Mouse (Mus musculus): ENCODE measurements at regions not wholly inside any gene's neighbourhood (a gene's known extent, or its start where the extent isn't known, plus 50 kb on each side); places are given as distances from the start of the nearest gene placed in this dataset.

- Histone ChIP-seq H3K27ac (ENCODE audit: low read depth) (no peak overlapping the region), H3K27me3 (ENCODE audit: insufficient read depth, low read length) (no peaks in the 10 kb centered on the region), H3K4me1 (ENCODE audit: insufficient read depth) (no peaks in the 10 kb centered on the region), H3K4me2 (no peak overlapping the region), H3K9ac (no peak overlapping the region), H3K4me3 (ENCODE audit: low read depth, low read length) (no peak overlapping the region), H3K36me3 (ENCODE audit: insufficient read depth) (no peaks in the 10 kb centered on the region), H3K9me3 (ENCODE audit: low read depth, low read length) (no peaks in the 10 kb centered on the region)
- WGBS = 88% methylated on average over 1 of the region's 1 CpGs
- ATAC-seq (ENCODE audit: insufficient read depth) = no peak
- no peak for DNase-seq
- TF ChIP-seq CTCF (IDR thresholded peaks at IDR 0.05; ENCODE audit: low read depth) = no peak
Measured at GRCm38 (mm10) chr2:47832493-47832892, 981.4 kb upstream of the Acvr2a start.

GRCm38 (mm10) chr2:47833517-47833916, 980.4 kb upstream of the Acvr2a start:
- Histone ChIP-seq H3K4me3 (ENCODE audit: low read depth, low read length) (no peak overlapping the region), H3K4me2 (no peak overlapping the region), H3K9me3 (ENCODE audit: low read depth, low read length) (no peaks in the 10 kb centered on the region), H3K27ac (ENCODE audit: low read depth) (no peak overlapping the region), H3K27me3 (ENCODE audit: insufficient read depth, low read length) (no peaks in the 10 kb centered on the region), H3K4me1 (ENCODE audit: insufficient read depth) (no peaks in the 10 kb centered on the region), H3K9ac (no peak overlapping the region), H3K36me3 (ENCODE audit: insufficient read depth) (no peaks in the 10 kb centered on the region)
- WGBS = 83% methylated on average over 1 of the region's 1 CpGs
- ATAC-seq (ENCODE audit: insufficient read depth) = no peak
- no peak for TF ChIP-seq CTCF (IDR thresholded peaks at IDR 0.05; ENCODE audit: low read depth)
- no peak for DNase-seq

GRCm38 (mm10) chr2:47834055-47834799, 979.7 kb upstream of the Acvr2a start:
- no peaks in the 10 kb centered on the region for H3K27me3 ChIP-seq (ENCODE audit: insufficient read depth, low read length)
- 83% methylated on average over 5 of the region's 5 CpGs for WGBS
- no peaks in the 10 kb centered on the region for H3K9me3 ChIP-seq (ENCODE audit: low read depth, low read length)
- DNase-seq (no peak), ATAC-seq (ENCODE audit: insufficient read depth) (no peak)
- no peak overlapping the region for H3K4me2 ChIP-seq
- H3K4me3 ChIP-seq (ENCODE audit: low read depth, low read length) = no peak overlapping the region
- H3K4me1 ChIP-seq (ENCODE audit: insufficient read depth) = no peaks in the 10 kb centered on the region
- H3K9ac ChIP-seq = no peak overlapping the region
- H3K36me3 ChIP-seq (ENCODE audit: insufficient read depth) = no peaks in the 10 kb centered on the region
- no peak overlapping the region for H3K27ac ChIP-seq (ENCODE audit: low read depth)
- TF ChIP-seq CTCF (IDR thresholded peaks at IDR 0.05; ENCODE audit: low read depth) = no peak

- Histone ChIP-seq H3K27me3 (ENCODE audit: insufficient read depth, low read length) (no peaks in the 10 kb centered on the region), H3K4me2 (no peak overlapping the region), H3K4me1 (ENCODE audit: insufficient read depth) (no peaks in the 10 kb centered on the region), H3K4me3 (ENCODE audit: low read depth, low read length) (no peak overlapping the region), H3K36me3 (ENCODE audit: insufficient read depth) (no peaks in the 10 kb centered on the region), H3K9ac (no peak overlapping the region), H3K9me3 (ENCODE audit: low read depth, low read length) (no peaks in the 10 kb centered on the region), H3K27ac (ENCODE audit: low read depth) (no peak overlapping the region)
- WGBS = 48% methylated on average over 3 of the region's 3 CpGs
- ATAC-seq (ENCODE audit: insufficient read depth) = peak; percentile 95
- DNase-seq = peak; percentile 93
- TF ChIP-seq CTCF (IDR thresholded peaks at IDR 0.05; ENCODE audit: low read depth) = no peak
Measured at GRCm38 (mm10) chr2:47857229-47857628, 956.7 kb upstream of the Acvr2a start.

GRCm38 (mm10) chr2:47862446-47862845, 951.5 kb upstream of the Acvr2a start:
- ATAC-seq (ENCODE audit: insufficient read depth) (no peak), DNase-seq (no peak)
- H3K36me3 ChIP-seq (ENCODE audit: insufficient read depth) = no peaks in the 10 kb centered on the region
- no peak overlapping the region for H3K27ac ChIP-seq (ENCODE audit: low read depth)
- H3K9me3 ChIP-seq (ENCODE audit: low read depth, low read length) = no peaks in the 10 kb centered on the region
- no peaks in the 10 kb centered on the region for H3K4me1 ChIP-seq (ENCODE audit: insufficient read depth)
- H3K27me3 ChIP-seq (ENCODE audit: insufficient read depth, low read length) = no peaks in the 10 kb centered on the region
- H3K4me2 ChIP-seq = no peak overlapping the region
- no peak overlapping the region for H3K4me3 ChIP-seq (ENCODE audit: low read depth, low read length)
- WGBS = 78% methylated on average over 1 of the region's 1 CpGs
- TF ChIP-seq CTCF (IDR thresholded peaks at IDR 0.05; ENCODE audit: low read depth) = no peak
- no peak overlapping the region for H3K9ac ChIP-seq

- no peak overlapping the region for H3K27ac ChIP-seq (ENCODE audit: low read depth)
- no peak overlapping the region for H3K4me3 ChIP-seq (ENCODE audit: low read depth, low read length)
- no peak overlapping the region for H3K4me2 ChIP-seq
- no peak for TF ChIP-seq CTCF (IDR thresholded peaks at IDR 0.05; ENCODE audit: low read depth)
- no peaks in the 10 kb centered on the region for H3K36me3 ChIP-seq (ENCODE audit: insufficient read depth)
- no peaks in the 10 kb centered on the region for H3K4me1 ChIP-seq (ENCODE audit: insufficient read depth)
- DNase-seq (no peak), ATAC-seq (ENCODE audit: insufficient read depth) (no peak)
- 68% methylated on average over 2 of the region's 2 CpGs for WGBS
- no peaks in the 10 kb centered on the region for H3K9me3 ChIP-seq (ENCODE audit: low read depth, low read length)
- H3K9ac ChIP-seq = no peak overlapping the region
- H3K27me3 ChIP-seq (ENCODE audit: insufficient read depth, low read length) = no peaks in the 10 kb centered on the region
Measured at GRCm38 (mm10) chr2:47878002-47878401, 935.9 kb upstream of the Acvr2a start.

GRCm38 (mm10) chr2:47879071-47879470, 934.8 kb upstream of the Acvr2a start:
- no peak for TF ChIP-seq CTCF (IDR thresholded peaks at IDR 0.05; ENCODE audit: low read depth)
- Histone ChIP-seq H3K27me3 (ENCODE audit: insufficient read depth, low read length) (no peaks in the 10 kb centered on the region), H3K4me2 (no peak overlapping the region), H3K9ac (no peak overlapping the region), H3K4me3 (ENCODE audit: low read depth, low read length) (no peak overlapping the region), H3K27ac (ENCODE audit: low read depth) (no peak overlapping the region), H3K36me3 (ENCODE audit: insufficient read depth) (no peaks in the 10 kb centered on the region), H3K9me3 (ENCODE audit: low read depth, low read length) (no peaks in the 10 kb centered on the region), H3K4me1 (ENCODE audit: insufficient read depth) (no peaks in the 10 kb centered on the region)
- 89% methylated on average over 2 of the region's 2 CpGs for WGBS
- ATAC-seq (ENCODE audit: insufficient read depth) (no peak), DNase-seq (no peak)

Measured in lung, embryonic 14.5 days (tissue).